Mouse (Mus musculus) spleen, adult 2 months (tissue): ENCODE data around the gene Itpa. TPM values are rescaled to one million over a fixed set of nuclear protein-coding genes. Genes with fewer than 3 reads are reported as not detected.
A peak's percentile ranks its signal among the peaks of the same experiment; 100 is the strongest.

ENCODE experiments used
- DNase-seq, 2 experiments: peaks; one replicate each; pipeline versions ENCODE4 v3.0.0 to v3.0.0-alpha.2; 2012 to 2021; ENCODE audit warnings: low spot score in 2 of 2, low read depth in 1 of 2
- H3K27ac ChIP-seq: fragments of 200-500 bp; 2 replicates; pipeline ENCODE4 v1.5.1; 2012; ENCODE audit warnings: low read length, inconsistent platforms; ENCODE audit not compliant: insufficient read depth
- H3K27me3 ChIP-seq: fragments of 200-500 bp; 2 replicates; pipeline ENCODE4 v1.6.1; 2012; ENCODE audit warnings: mild to moderate bottlenecking, moderate library complexity, low read length, inconsistent platforms; ENCODE audit not compliant: control insufficient read depth, insufficient read depth
- H3K36me3 ChIP-seq: fragments of 200-500 bp; 2 replicates; pipeline ENCODE4 v1.6.1; 2012; ENCODE audit warnings: mild to moderate bottlenecking, low read length, inconsistent platforms; ENCODE audit not compliant: control insufficient read depth, insufficient read depth
- H3K4me1 ChIP-seq: fragments of 200-500 bp; 2 replicates; pipeline ENCODE4 v1.6.1; 2011; ENCODE audit warnings: inconsistent platforms; ENCODE audit not compliant: control insufficient read depth, insufficient read depth, insufficient read length
- H3K4me3 ChIP-seq: fragments of 200-500 bp; 2 replicates; pipeline ENCODE4 v1.5.1; 2011; ENCODE audit warnings: mild to moderate bottlenecking, inconsistent platforms; ENCODE audit not compliant: insufficient read depth, insufficient read length; ENCODE audit errors: extremely low read depth
- CTCF ChIP-seq: fragments of 200-500 bp; IDR thresholded peaks from 2 replicates; pipeline ENCODE4 v1.5.1; 2011; ENCODE audit warnings: mild to moderate bottlenecking, inconsistent platforms; ENCODE audit not compliant: insufficient read depth, insufficient read length, insufficient replicate concordance; ENCODE audit errors: extremely low read depth
- POLR2A ChIP-seq: fragments of 200-500 bp; IDR thresholded peaks from 2 replicates; pipeline ENCODE4 v1.6.1; 2011; ENCODE audit warnings: low read depth, low read length, inconsistent platforms
- WGBS: fragments of 180-500 bp; shearing (Covaris S2); methylation state at CpG from one replicate; pipeline ENCODE4 v1.1.7; 2018; 5-methylcytosine and 5-hydroxymethylcytosine counted together
- polyA plus RNA-seq: library from polyadenylated mRNA; depleted of rRNA; stranded (reverse); fragments of >200 nt; gene quantifications from 2 replicates; pipeline ENCODE4 v1.2.3, GENCODE M21; 2012

Itpa gene
- polyA plus RNA-seq, 1 experiment: 12.0 TPM

- Histone ChIP-seq H3K36me3 (no peaks in the 10 kb centered on the region), H3K4me1 (peaks cover 2% of the 10 kb centered on the region), H3K4me3 (peak within 1 kb of the TSS; percentile 62), H3K27me3 (no peaks in the 10 kb centered on the region; the same call in 1 of the 2 replicates), H3K27ac (no peak within 1 kb of the TSS)
- peak; percentile 17 to 79 for DNase-seq
- no peak for TF ChIP-seq POLR2A
- TF ChIP-seq CTCF: no peak
- WGBS: under 1% methylated on average over 62 of the region's 65 CpGs
Measured at GRCm38 (mm10) chr2:130697153-130697810, 29.9 kb downstream of the Itpa start, which contains the start of gene Slc4a11. Gene Slc4a11, minus strand, starts transcription at chr2:130697519.

- no peak overlapping the region for H3K27ac ChIP-seq
- H3K4me3 ChIP-seq: peak overlapping the region; percentile 62
- no peak for TF ChIP-seq CTCF
- no peak for TF ChIP-seq POLR2A
Measured at GRCm38 (mm10) chr2:130697821-130698266, 30.4 kb downstream of the Itpa start.

GRCm38 (mm10) chr2:130704040-130705001, 36.9 kb downstream of the Itpa start:
- DNase-seq: no peak
- H3K27me3 ChIP-seq: no peaks in the 10 kb centered on the region
- H3K36me3 ChIP-seq: no peaks in the 10 kb centered on the region
- TF ChIP-seq CTCF: no peak
- TF ChIP-seq POLR2A: no peak
- 88% methylated on average over 9 of the region's 9 CpGs for WGBS
- no peaks in the 10 kb centered on the region for H3K4me1 ChIP-seq
- no peak overlapping the region for H3K27ac ChIP-seq
- H3K4me3 ChIP-seq: no peak overlapping the region

More at GRCm38 (mm10) chr2:130697821-130698266, 30.4 kb downstream of the Itpa start:
- WGBS: 39% methylated on average over 14 of the region's 14 CpGs
- no peaks in the 10 kb centered on the region for H3K36me3 ChIP-seq
- H3K27me3 ChIP-seq: no peaks in the 10 kb centered on the region; the same call in 1 of the 2 replicates
- DNase-seq: no peak
- peaks cover 2% of the 10 kb centered on the region for H3K4me1 ChIP-seq

GRCm38 (mm10) chr2:130705178-130705577, 37.8 kb downstream of the Itpa start:
- no peak overlapping the region for H3K4me3 ChIP-seq
- no peaks in the 10 kb centered on the region for H3K4me1 ChIP-seq
- H3K36me3 ChIP-seq: no peaks in the 10 kb centered on the region; the same call in 1 of the 2 replicates
- no peaks in the 10 kb centered on the region for H3K27me3 ChIP-seq
- no peak overlapping the region for H3K27ac ChIP-seq
- WGBS: 84% methylated on average over 6 of the region's 6 CpGs
- DNase-seq: no peak
- no peak for TF ChIP-seq CTCF
- no peak for TF ChIP-seq POLR2A

- TF ChIP-seq POLR2A (no peak), CTCF (no peak)
Measured at GRCm38 (mm10) chr2:130706602-130707001, 39.2 kb downstream of the Itpa start.

GRCm38 (mm10) chr2:130707057-130707456, 39.6 kb downstream of the Itpa start:
- no peaks in the 10 kb centered on the region for H3K27me3 ChIP-seq
- 12% methylated on average over 10 of the region's 10 CpGs for WGBS
- H3K36me3 ChIP-seq: no peaks in the 10 kb centered on the region; the same call in 1 of the 2 replicates
- no peak overlapping the region for H3K4me3 ChIP-seq
- no peaks in the 10 kb centered on the region for H3K4me1 ChIP-seq
- DNase-seq: no peak
- no peak overlapping the region for H3K27ac ChIP-seq
- TF ChIP-seq CTCF: no peak
- no peak for TF ChIP-seq POLR2A

More at GRCm38 (mm10) chr2:130706602-130707001, 39.2 kb downstream of the Itpa start:
- no peak for DNase-seq
- 91% methylated on average over 4 of the region's 4 CpGs for WGBS
- no peak overlapping the region for H3K27ac ChIP-seq
- no peaks in the 10 kb centered on the region for H3K27me3 ChIP-seq
- H3K4me1 ChIP-seq: no peaks in the 10 kb centered on the region
- no peak overlapping the region for H3K4me3 ChIP-seq
- no peaks in the 10 kb centered on the region; the same call in 1 of the 2 replicates for H3K36me3 ChIP-seq

GRCm38 (mm10) chr2:130717951-130718350, 50.5 kb downstream of the Itpa start:
- H3K4me1 ChIP-seq: no peaks in the 10 kb centered on the region; the same call in 1 of the 2 replicates
- H3K4me3 ChIP-seq: no peak overlapping the region
- DNase-seq: no peak
- peaks cover 2% of the 10 kb centered on the region; the same call in 1 of the 2 replicates for H3K36me3 ChIP-seq
- WGBS: 85% methylated on average over 6 of the region's 6 CpGs
- no peak overlapping the region for H3K27ac ChIP-seq
- H3K27me3 ChIP-seq: no peaks in the 10 kb centered on the region
- TF ChIP-seq CTCF (no peak), POLR2A (no peak)
